Mouse (Mus musculus) right cerebral cortex, postnatal 36 days (tissue): ENCODE measurements around the gene Pptc7.

Experiments used
- DNase-seq, 2 experiments: peaks; one replicate each; pipeline ENCODE4 v3.0.0; 2022; ENCODE audit warnings: low spot score in 2 of 2, mixed read lengths in 1 of 2

Gene Pptc7

GRCm38 (mm10) chr5:122267136-122267535 lies 17.0 kb upstream of the Pptc7 start:
- DNase-seq: no peak

- peak in 1 of 2 experiments; percentile 39 for DNase-seq
These were observed 16.3 kb upstream of the Pptc7 start for GRCm38 (mm10) chr5:122267899-122268298.

DNA sequence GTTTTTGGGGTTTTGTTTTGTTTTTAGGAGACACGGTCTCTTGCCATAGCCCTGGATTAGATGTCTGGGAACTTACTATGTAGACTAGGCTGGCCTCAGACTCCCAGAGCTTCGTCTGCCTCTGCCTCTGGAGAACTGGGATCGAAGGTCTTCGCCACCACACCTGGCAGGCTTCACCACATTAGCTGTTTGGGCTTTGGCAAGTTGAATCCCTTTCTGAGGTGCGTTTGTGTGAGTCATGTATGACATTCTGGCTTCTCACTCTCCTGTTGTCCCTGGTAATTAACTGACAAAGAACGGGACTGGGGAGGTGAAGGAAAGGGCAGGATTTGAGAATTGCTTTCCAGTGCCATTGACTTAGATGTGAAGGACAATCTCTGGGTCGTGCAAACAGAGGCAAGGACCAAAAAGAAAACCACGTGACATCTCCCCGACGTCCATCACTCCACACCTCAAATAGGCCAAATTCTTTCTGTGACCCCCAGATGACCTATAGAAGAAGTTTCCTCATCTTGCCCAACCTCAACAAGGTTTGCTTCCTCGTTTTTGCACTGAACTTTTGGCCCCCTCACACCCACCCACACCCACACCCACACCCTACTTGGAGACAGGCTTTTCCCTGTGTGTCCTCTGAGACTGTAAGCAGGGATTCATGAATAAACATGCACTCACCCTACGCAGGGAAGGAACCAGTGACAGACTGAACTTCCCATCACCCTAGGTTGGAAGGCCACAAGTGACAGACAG lies 15.1 kb upstream of the Pptc7 start:
- DNase-seq: no peak

DNA sequence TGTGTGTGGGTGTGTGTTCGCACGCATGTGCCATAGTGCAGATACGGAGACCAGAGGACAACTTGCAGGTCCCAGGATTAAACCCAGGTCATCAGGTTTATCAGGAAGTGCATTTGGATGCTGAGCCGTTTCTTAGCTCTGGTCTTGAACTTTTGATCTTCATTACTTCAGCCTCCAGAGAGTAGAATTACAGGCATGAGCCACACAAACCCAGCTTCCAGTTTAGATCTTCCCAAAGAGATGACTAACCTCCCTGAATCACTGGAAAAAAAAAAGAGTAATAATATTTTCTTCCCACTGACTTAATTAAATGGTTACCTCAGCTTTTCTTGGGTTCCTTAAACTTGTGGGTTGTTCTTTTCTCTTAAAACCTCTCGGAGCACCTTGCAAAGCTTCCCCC lies 11.3 kb upstream of the Pptc7 start:
- DNase-seq: no peak

DNA sequence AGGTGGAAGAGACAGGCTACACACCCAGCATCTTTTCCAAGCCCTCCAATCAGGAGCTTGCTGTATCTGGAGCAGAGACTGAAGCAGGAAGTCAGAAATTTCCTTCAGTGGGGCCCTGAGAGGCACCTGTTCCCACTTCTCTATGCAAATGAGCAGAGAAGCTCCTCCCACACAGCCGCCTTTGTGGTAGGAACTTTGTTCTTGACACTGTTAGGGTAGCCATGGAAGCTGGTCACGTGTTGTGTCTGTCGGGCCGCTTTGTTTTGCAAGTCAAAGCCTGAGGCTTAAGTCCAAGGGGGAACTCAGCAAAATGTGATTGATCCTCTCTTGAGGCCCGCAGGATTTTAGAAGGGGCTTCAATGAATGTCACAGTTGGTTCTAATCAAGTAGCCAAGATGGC lies 9.4 kb upstream of the Pptc7 start:
- DNase-seq: no peak

DNA sequence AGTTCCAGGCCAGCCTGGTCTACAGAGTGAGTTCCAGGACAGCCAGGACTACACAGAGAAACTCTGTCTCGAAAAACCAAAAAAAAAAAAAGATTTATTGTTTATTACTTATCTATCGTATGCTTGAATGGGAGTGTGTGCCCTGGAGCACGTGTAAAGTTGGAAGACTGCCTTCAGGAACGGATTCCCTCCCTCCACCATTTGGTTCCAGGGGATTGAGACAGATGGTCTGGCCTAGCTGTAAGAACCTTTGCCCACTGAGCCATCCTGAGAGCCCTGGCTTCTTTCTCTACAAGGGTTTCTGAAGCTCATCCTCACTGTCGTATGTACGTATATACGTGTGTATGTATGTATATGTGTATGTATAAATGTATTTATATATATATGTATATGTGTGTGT lies 5.2 kb upstream of the Pptc7 start:
- no peak for DNase-seq

DNA sequence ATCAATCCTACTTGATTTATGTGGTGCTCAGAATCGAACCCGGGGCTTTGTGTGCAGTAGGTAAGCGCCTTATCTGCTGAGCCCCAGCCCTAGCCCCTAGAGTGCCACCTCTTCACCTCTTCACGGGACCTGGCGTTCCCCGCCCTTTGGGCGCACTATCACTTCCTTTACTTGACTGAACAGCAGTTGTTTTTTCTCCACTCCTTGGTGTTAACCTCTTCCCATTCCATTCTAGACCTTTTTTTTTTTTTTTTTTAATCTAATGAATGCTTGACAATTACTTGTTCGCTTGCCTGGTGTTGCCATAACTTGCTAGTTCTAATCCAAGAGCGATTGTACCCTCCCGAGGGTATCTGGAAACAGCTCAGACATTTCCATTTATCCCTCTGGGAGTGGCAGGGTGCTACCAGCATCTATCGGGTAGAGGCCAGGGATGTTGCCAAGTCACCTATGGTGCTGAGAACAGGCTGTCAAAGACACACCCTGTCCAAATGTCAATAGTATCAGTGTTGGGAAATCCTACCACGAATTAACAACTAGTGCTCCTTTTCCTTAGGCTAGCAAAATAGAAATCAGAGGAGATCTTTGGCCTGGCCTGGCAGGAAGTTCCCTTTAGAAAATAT lies 4.3 kb upstream of the Pptc7 start:
- no peak for DNase-seq

DNA sequence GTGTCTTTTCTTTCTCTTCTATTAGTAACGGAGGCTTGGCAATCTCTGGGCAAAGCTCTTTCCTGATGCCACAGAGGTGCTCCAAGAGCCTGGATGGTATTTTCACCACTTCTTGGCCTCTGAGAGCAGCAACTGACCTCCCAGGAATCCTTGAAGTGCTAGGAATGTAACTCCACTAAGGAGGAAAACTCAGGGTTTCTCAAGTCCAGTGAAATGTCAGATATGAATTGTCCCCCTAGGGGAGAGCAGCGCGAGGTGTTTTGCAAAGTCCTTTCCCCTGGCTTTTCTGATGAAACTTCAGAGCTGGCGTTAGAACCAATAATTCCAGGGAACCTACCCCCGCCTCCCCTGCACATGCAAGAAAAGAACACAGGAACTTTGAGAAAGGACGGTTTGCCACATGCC lies 3.7 kb upstream of the Pptc7 start:
- no peak for DNase-seq

- no peak for DNase-seq
These were observed 3.2 kb upstream of the Pptc7 start for GRCm38 (mm10) chr5:122280827-122281462.

GRCm38 (mm10) chr5:122283828-122284182 lies 360 bp upstream of the Pptc7 start:
- DNase-seq: no peak

- peak in 1 of 2 experiments; percentile 50 for DNase-seq
These were observed 1.0 kb downstream of the Pptc7 start for GRCm38 (mm10) chr5:122285029-122285766.

GRCm38 (mm10) chr5:122285767-122286150 lies 1.6 kb downstream of the Pptc7 start:
- DNase-seq: no peak

DNA sequence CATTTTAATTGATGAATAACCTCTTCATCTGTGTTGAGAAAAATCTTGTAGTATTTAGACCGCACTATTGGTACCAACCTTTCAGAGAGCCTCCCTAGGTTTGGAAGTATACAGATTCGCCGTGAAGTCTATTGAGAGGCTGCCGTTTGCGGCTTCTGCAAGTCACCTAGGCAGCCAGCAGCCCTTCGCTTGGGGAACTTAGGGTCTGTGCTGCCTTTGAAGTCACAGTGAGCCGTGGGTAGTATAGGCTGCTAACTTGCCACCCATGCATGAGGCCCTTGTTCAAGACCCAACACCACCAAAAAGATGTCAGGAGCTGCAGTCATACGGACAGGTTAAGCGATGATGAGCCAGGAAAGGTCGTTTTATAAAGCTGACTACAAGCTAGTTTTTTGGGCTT lies 2.0 kb downstream of the Pptc7 start:
- no peak for DNase-seq

DNA sequence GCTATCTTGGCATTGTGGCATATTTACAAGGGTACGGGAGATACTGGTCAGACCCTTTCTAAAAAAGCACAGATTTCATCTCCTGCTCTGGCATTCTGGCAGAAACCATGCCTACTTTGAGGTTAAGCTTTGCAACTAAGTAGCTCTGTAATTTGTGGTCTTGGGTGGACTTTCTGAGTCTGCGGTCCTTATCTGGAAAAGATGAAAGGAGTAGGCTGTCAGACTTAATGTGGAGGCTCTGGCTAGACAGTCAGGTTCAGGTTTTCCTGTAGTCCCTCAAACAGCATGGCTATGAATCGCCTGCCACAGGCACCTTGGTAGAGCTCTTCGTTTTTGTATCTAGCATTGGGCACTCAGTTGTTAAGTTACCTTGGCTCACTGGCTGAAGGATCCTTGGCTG lies 2.9 kb downstream of the Pptc7 start:
- DNase-seq: no peak

GRCm38 (mm10) chr5:122288147-122288811 lies 4.1 kb downstream of the Pptc7 start:
- no peak for DNase-seq

- DNase-seq: no peak
These were observed 7.0 kb downstream of the Pptc7 start for GRCm38 (mm10) chr5:122291149-122291548.

GRCm38 (mm10) chr5:122291553-122292339 lies 7.6 kb downstream of the Pptc7 start:
- no peak for DNase-seq

- no peak for DNase-seq
These were observed 9.0 kb downstream of the Pptc7 start for GRCm38 (mm10) chr5:122293131-122293530.

- no peak for DNase-seq
These were observed 10.1 kb downstream of the Pptc7 start for GRCm38 (mm10) chr5:122294219-122294735.

DNA sequence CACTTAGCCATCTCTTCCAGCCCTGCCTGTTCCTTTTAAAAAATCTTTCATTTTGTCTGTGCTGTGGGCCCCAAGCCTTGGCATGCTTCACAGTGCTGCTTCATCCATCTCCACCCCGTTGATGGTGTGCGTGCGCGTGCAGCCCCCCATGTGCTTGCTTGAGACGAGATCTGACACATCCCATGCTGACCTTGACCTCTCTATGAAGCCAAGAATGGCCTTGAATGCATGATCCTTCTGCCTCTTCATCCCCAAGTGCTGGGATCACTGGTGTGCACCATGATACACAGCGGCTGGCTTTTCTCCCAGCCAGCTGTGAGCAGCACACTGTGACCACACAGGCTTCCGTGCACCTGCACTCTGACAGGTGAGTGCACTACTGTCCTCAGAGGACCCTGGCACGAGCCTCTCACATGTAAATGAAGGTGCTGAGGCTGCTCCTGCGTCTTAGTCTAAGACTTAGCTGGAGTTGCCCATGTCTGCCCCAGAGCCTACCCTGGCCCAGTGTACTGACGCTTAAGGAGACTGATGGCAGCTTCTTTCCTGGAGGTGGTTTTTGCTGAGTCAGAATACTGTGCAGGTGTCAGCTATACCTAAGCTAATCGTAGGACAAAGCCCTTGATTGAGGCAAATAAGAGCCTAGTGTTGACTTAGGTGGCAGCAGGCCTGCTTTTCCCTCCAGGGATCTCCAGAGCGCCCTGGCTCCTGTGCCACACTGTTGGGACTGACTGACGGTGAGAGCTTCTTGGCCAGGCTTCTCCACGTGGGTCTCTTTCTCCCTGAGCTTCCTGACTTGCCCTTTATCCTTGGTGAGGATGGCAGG lies 11.2 kb downstream of the Pptc7 start:
- DNase-seq: no peak
